Mouse (Mus musculus): Measurements from ENCODE around the gene Aamp.

DNA sequence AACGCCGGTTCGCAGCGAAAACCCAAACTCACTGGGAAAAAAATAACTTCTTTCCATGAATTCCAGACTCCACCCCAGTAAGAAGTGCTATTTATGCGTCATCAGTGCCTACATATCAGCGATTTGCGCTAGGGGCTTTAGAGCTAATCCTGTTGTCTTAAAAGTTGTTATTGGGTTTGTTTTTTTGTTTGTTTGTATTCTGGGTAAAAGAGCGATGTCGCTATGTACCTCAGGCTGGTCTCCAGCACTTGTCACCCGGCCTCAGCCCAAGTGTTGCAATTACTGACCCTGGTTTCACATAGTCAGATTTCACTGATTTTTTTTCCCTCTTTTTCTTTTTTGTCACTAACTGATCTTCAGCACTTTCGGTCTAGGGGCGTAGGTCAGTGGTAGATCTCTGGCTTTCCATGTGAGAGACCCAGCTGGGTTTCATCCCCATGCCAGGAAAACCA is 19.8 kb upstream of the Aamp start:
- TF ChIP-seq SMC3 (IDR thresholded peaks at IDR 0.05; ENCODE audit: low read depth, low read length) (no peak), CTCF (conservative IDR thresholded peaks at IDR 0.05 in 1 of 2, IDR thresholded peaks at IDR 0.05 in 1 of 2; ENCODE audit: low read depth in 2 of 2, low read length in 2 of 2) (no peak), EP300 (IDR thresholded peaks at IDR 0.05; ENCODE audit: low read length) (no peak)

All from CH12.LX (cell line).